In the genomic region with DNA sequence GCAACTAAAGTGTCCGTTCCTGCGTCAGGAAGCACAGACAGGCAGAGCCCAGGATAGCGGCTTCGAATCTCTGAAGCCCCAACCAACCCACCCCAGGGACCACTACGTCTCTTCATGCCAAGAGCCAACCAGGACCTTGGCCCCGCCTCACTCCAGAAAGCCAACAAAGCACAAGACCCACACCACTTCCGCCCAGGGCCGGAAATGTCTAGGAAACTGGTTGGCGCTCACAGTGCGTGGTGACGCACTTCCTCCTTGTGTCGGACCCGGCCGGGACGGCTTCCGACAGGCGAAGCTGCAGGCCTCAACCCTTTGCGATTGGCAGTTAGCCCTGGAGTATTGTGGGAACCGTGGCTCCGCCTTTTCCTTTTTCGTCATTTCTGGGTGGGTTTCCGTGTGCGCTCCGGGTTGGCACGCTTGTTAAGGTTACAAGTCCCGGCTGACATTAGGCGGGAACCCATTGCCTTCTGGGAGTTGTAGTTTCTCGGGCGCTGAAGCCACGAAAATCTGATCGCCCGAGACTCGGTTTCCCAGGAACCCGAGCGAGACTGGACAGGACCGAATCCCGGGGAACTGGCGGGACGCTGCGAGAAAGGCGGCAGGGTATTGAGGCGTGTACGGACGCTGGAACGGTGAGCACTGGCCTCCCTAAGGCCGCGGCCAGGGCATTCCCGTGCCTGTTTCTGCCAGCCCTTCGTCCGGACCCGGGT, we compare ENCODE assay signal across 8 mouse cellular contexts. TPM values are rescaled to one million over a fixed set of nuclear protein-coding genes. Genes with fewer than 3 reads are reported as not detected.
DNase-seq lines count a peak whose midpoint lies in the region; ATAC-seq lines count a peak whose summit lies in the region.

Tssc4 (plus strand) TSS at position 368 of the 710 bp plus-strand sequence.

- peaks cover 30% of the 10 kb centered on the region for H3K36me3 ChIP-seq in hindbrain, embryonic 16.5 days (ENCODE audit: control insufficient read depth, insufficient read depth, low read length)
- H3K36me3 ChIP-seq in macrophage (ENCODE audit: inconsistent target): peaks cover 8% of the 10 kb centered on the region; the same call in 1 of the 2 replicates

- under 1% methylated on average over 50 of the region's 51 CpGs for whole genome bisulfite sequencing in hindbrain, embryonic 16.5 days
- WGBS in macrophage (ENCODE audit: missing documents): under 1% methylated on average over 51 of the region's 51 CpGs

- H3K9me3 ChIP-seq in hindbrain, embryonic 16.5 days (ENCODE audit: control insufficient read depth, low read length): no peaks in the 10 kb centered on the region

- DNase-seq in WW6 (ENCODE audit: low read depth, low spot score): peak; percentile 97
- DNase-seq in cerebellum, postnatal 4 days (ENCODE audit: low spot score in 2 of 2): peak; percentile 89 to 95
- peak; percentile 99 for DNase-seq in gastrocnemius, adult 18-20 months (ENCODE audit: low spot score)
- peak; percentile 97 to 98 for DNase-seq in left cerebral cortex, adult 18-20 months (ENCODE audit: low spot score in 2 of 2)
- DNase-seq in right cerebral cortex, adult 18-20 months: peak; percentile 99
- peak; percentile 84 for DNase-seq in urinary bladder, postnatal 10 days (ENCODE audit: low spot score)

- H3K4me3 ChIP-seq in hindbrain, embryonic 16.5 days (ENCODE audit: low read length): peak within 1 kb of the TSS; percentile 84
- H3K4me3 ChIP-seq in macrophage (ENCODE audit: inconsistent target): peak within 1 kb of the TSS; percentile 78

- peak within 1 kb of the TSS; percentile 92 for H3K9ac ChIP-seq in hindbrain, embryonic 16.5 days (ENCODE audit: low read depth, low read length)

- peak within 1 kb of the TSS; percentile 89 for H3K27ac ChIP-seq in hindbrain, embryonic 16.5 days (ENCODE audit: low read depth, low read length)
- peak within 1 kb of the TSS; percentile 72 for H3K27ac ChIP-seq in macrophage

- no peaks in the 10 kb centered on the region for H3K27me3 ChIP-seq in hindbrain, embryonic 16.5 days (replicated peaks; ENCODE audit: control insufficient read depth, insufficient read depth, low read length)

- H3K4me2 ChIP-seq in hindbrain, embryonic 16.5 days (ENCODE audit: low read length): peak within 1 kb of the TSS; percentile 99

- ATAC-seq in hindbrain, embryonic 16.5 days: peak; percentile 97

- H3K4me1 ChIP-seq in hindbrain, embryonic 16.5 days (ENCODE audit: control insufficient read depth, insufficient read depth, low read depth, low read length): peaks cover 23% of the 10 kb centered on the region

- H3K79me2 ChIP-seq in macrophage (ENCODE audit: inconsistent target): peaks cover 14% of the 10 kb centered on the region

RNA-seq across cellular contexts. Expression of gene Tssc4, which starts in this region (rescaled TPM):
- 1 to 10 TPM; 6.7 to 8.0 TPM for total RNA-seq in gastrocnemius, adult 18-20 months (2021)
- polyA plus RNA-seq in hindbrain, embryonic 16.5 days (2015; fragmentation: Nextera tagmentation; extraction: Ambion mirVana): 97.4 and 98.7 TPM in 2 replicates
- 10 to 100 TPM; 37.8 to 39.6 TPM for total RNA-seq in left cerebral cortex, adult 18-20 months (2021)
- 10 to 100 TPM in 16 of 26 experiments, 1 to 10 TPM in 10; 3.8 to 29.1 (median 11.1) TPM for total RNA-seq in macrophage (2018; cell fraction: chromatin; rRNA removed)
- 10 to 100 TPM in 22 of 26 experiments, 1 to 10 TPM in 4; 6.4 to 19.3 (median 16.0) TPM for total RNA-seq in macrophage (2018; cell fraction: cytosol; rRNA removed)
- total RNA-seq in macrophage (2018; cell fraction: nucleus; rRNA removed): 10 to 100 TPM in 23 of 26 experiments, 1 to 10 TPM in 3; 5.4 to 31.7 (median 18.3) TPM
- 11.1 to 20.1 TPM (median 14.3 TPM) in 3 replicates for polyA plus RNA-seq in macrophage (2018)

Comparison
In these comparisons a context has a peak if more than half of its experiments do, and no peak if none do; other contexts are left out.
1. Peak in every context shown above with its lines: DNase-seq, ATAC-seq, H3K4me3 ChIP-seq and H3K27ac ChIP-seq.
2. RNA of gene Tssc4 (total RNA-seq): 37.8 to 39.6 TPM in left cerebral cortex, adult 18-20 months; 6.7 to 8.0 TPM in gastrocnemius, adult 18-20 months; every median in the first group is over 4 times any median in the second.